Mouse (Mus musculus) limb, embryonic 13.5 days (tissue): Measurements from ENCODE around the gene Plcb4. TPM values are rescaled to one million over a fixed set of nuclear protein-coding genes. Genes with fewer than 3 reads are reported as not detected.

Source experiments
- ATAC-seq: fragments of 200-750 bp; cut with Nextera tagmentation; 2 replicates; pipeline ENCODE4 v1.8.0; 2017; ENCODE audit warnings: low read depth, moderate number of reproducible peaks, moderate TSS enrichment; ENCODE audit not compliant: low FRiP score
- H3K27ac ChIP-seq: fragments of 300-500 bp; sonication (generic); 2 replicates; pipeline ENCODE4 v1.5.1; 2015; ENCODE audit warnings: inconsistent platforms, mild to moderate bottlenecking, moderate library complexity
- H3K27me3 ChIP-seq: fragments of 300-500 bp; sonication (generic); 2 replicates; pipeline ENCODE4 v1.6.1; 2015; ENCODE audit warnings: mild to moderate bottlenecking, inconsistent platforms
- H3K36me3 ChIP-seq: fragments of 300-500 bp; sonication (generic); 2 replicates; pipeline ENCODE4 v1.6.1; 2015; ENCODE audit warnings: inconsistent platforms, mild to moderate bottlenecking, moderate library complexity
- H3K4me1 ChIP-seq: fragments of 300-500 bp; sonication (generic); 2 replicates; pipeline ENCODE4 v1.6.1; 2015; ENCODE audit warnings: inconsistent platforms
- H3K4me2 ChIP-seq: fragments of 300-500 bp; sonication (generic); replicated peaks from 2 replicates; pipeline ENCODE4 v1.6.1; 2015; ENCODE audit warnings: inconsistent platforms, mild to moderate bottlenecking, moderate library complexity
- H3K4me3 ChIP-seq: fragments of 300-500 bp; sonication (generic); 2 replicates; pipeline ENCODE4 v1.5.1; 2015; ENCODE audit warnings: moderate library complexity, mild to moderate bottlenecking, inconsistent platforms
- H3K9ac ChIP-seq: fragments of 300-500 bp; sonication (generic); 2 replicates; pipeline ENCODE4 v1.6.1; 2015; ENCODE audit warnings: mild to moderate bottlenecking, inconsistent platforms
- H3K9me3 ChIP-seq: fragments of 300-500 bp; sonication (generic); 2 replicates; pipeline ENCODE4 v1.6.1; 2016; ENCODE audit warnings: inconsistent platforms
- WGBS: fragments of 180-500 bp; shearing (Covaris S2); methylation state at CpG from one replicate; pipeline ENCODE4 v1.1.7; 2015; 5-methylcytosine and 5-hydroxymethylcytosine counted together
- polyA plus RNA-seq: library from polyadenylated mRNA; unstranded; fragments of >200 nt; fragmentation: Nextera tagmentation; extraction: Ambion mirVana; gene quantifications from 2 replicates; pipeline ENCODE4 v1.2.1, GENCODE M21; 2015

Gene Plcb4
- polyA plus RNA-seq, 1 experiment from 2014 or later: 19.1 TPM

DNA sequence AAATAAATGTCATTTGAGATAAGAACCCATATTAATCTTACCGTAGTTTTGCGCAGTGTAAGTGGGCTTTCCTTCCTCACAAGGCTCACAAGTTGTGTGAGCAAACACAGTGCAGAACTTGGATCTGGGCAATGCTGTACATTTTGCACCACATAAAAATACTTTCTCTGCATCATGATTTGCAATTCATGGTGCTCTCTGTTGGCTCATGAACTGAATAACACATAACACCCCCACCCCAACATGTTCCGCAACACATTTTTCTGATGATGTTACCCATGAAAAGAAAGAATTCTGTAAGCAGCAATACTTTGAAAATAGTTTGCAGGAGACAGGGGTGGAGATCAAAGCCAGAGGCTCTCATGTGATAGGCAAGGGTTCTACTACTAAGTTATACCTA is 174.9 kb downstream of the Plcb4 start:
- H3K4me3 ChIP-seq: no peak overlapping the region
- no peak overlapping the region for H3K4me2 ChIP-seq
- WGBS: 91% methylated on average over 3 of the region's 3 CpGs
- no peaks in the 10 kb centered on the region for H3K27me3 ChIP-seq
- H3K4me1 ChIP-seq: peaks cover 5% of the 10 kb centered on the region; the same call in 1 of the 2 replicates
- no peaks in the 10 kb centered on the region for H3K36me3 ChIP-seq
- no peak overlapping the region for H3K27ac ChIP-seq
- no peak overlapping the region for H3K9ac ChIP-seq
- no peak for ATAC-seq
- H3K9me3 ChIP-seq: no peaks in the 10 kb centered on the region

DNA sequence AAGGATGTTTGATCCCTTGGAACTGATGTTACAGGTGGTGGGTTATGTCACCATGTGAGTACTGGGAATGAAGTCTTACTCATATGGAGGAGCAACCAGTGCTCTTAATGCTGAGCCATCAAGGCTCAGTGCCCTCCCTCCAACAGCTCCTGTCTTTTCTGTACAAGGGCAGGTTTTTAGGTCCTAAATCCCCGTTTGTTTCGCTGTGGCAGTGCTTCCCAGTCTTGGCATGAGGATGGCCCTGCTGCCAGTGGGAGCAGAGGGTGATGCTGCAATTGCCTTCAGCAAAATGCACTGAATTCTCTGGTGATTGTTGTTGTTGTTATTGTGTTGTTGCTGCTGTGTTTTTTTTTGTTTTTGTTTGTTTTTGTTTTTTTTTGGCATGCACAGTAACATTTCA is 175.6 kb downstream of the Plcb4 start:
- H3K27ac ChIP-seq: no peak overlapping the region
- no peaks in the 10 kb centered on the region for H3K36me3 ChIP-seq
- H3K4me3 ChIP-seq: no peak overlapping the region
- no peak for ATAC-seq
- no peak overlapping the region for H3K9ac ChIP-seq
- H3K9me3 ChIP-seq: no peaks in the 10 kb centered on the region
- no peaks in the 10 kb centered on the region for H3K27me3 ChIP-seq
- H3K4me2 ChIP-seq: no peak overlapping the region
- peaks cover 4% of the 10 kb centered on the region; the same call in 1 of the 2 replicates for H3K4me1 ChIP-seq
- WGBS: 87% methylated on average over 2 of the region's 2 CpGs

DNA sequence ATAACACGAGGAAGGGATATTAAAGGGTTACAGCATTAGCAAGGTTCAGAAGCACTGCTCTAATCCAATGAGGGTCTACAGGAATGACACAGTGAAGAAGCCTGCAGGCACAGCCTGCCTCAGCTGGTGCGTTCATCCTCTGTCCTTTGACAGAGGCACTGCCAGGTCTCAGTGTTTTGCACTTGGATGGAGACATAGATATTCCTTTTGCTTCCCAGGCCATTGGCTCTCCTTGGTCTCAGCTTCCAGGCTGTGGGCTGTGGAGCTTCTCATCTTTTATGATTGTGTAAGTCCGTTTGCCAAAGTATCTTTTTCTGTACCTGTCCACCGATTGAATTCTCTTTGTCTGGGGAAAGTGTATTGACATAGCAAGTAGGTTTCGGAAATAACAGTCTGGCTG is 177.1 kb downstream of the Plcb4 start:
- Histone ChIP-seq H3K9ac (no peak overlapping the region), H3K9me3 (no peaks in the 10 kb centered on the region), H3K27ac (no peak overlapping the region), H3K4me2 (no peak overlapping the region), H3K4me3 (no peak overlapping the region), H3K27me3 (no peaks in the 10 kb centered on the region), H3K4me1 (no peaks in the 10 kb centered on the region), H3K36me3 (no peaks in the 10 kb centered on the region)
- 87% methylated on average over 5 of the region's 5 CpGs for WGBS
- ATAC-seq: no peak

DNA sequence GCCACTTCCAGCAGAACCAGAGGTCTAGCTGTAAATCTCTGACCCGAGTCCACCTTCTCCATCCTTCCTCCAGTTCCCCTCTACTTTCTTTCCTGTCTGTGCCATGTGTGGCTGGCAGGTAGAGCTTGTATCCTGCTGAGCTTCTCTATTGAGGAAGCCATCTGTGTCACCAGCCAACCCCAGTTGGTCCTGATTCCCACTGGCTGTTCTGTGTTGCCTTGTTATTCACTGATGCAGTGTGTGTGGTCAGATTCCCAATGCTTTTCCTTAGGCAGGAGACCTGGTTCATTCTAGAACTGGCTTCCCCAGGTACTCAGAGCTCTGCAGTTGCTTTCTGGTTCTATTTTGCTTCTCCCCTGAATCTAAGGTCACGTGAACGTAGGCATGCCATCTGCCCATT is 177.6 kb downstream of the Plcb4 start:
- Histone ChIP-seq H3K9ac (no peak overlapping the region), H3K4me2 (no peak overlapping the region), H3K27ac (no peak overlapping the region), H3K4me1 (no peaks in the 10 kb centered on the region), H3K4me3 (no peak overlapping the region), H3K27me3 (no peaks in the 10 kb centered on the region), H3K9me3 (no peaks in the 10 kb centered on the region), H3K36me3 (no peaks in the 10 kb centered on the region)
- ATAC-seq: no peak
- 82% methylated on average over 3 of the region's 3 CpGs for WGBS

DNA sequence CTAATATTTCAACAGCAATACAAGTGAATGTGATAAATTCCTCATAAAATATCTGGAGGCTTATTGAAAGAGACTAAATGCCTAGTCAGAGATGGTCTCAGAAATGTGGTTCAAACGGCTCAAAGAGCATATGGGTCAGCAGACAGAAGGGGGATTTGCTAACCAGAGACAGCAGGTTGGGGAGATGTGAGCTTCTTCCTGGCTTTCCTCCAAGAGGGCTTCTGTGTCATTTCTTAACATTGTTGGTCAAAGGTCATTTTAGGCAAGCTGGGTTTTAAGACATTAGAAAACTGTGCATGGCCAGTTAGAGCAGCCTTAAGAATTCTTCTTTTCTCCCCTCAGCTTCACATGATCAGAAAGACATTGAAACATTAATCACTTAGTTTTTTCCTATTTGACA is 178.9 kb downstream of the Plcb4 start:
- no peaks in the 10 kb centered on the region for H3K9me3 ChIP-seq
- no peaks in the 10 kb centered on the region for H3K36me3 ChIP-seq
- H3K4me1 ChIP-seq: no peaks in the 10 kb centered on the region
- no peak overlapping the region for H3K9ac ChIP-seq
- no peak overlapping the region for H3K4me3 ChIP-seq
- H3K27me3 ChIP-seq: no peaks in the 10 kb centered on the region
- no peak overlapping the region for H3K27ac ChIP-seq
- ATAC-seq: no peak
- WGBS: 83% methylated on average over 1 of the region's 1 CpGs
- no peak overlapping the region for H3K4me2 ChIP-seq

DNA sequence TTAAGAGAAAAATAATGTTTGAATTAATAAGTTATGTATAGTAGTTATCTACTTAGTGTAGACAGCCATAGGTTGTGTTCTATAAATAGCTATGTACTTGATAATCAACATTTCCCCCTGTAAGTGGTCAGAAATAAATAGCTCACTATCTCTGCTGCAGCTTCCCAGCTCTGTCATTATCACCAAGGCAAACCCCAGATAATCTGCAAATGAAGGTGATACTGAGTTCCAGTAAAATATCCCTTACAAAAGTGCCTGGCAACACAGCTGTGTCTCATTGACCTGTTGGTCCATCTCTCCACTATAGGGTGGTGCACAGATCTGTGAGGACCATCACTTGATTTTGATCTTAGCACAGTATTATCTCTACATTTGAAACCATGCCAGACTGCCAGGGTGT is 179.3 kb downstream of the Plcb4 start:
- ATAC-seq: no peak
- no peak overlapping the region for H3K9ac ChIP-seq

DNA sequence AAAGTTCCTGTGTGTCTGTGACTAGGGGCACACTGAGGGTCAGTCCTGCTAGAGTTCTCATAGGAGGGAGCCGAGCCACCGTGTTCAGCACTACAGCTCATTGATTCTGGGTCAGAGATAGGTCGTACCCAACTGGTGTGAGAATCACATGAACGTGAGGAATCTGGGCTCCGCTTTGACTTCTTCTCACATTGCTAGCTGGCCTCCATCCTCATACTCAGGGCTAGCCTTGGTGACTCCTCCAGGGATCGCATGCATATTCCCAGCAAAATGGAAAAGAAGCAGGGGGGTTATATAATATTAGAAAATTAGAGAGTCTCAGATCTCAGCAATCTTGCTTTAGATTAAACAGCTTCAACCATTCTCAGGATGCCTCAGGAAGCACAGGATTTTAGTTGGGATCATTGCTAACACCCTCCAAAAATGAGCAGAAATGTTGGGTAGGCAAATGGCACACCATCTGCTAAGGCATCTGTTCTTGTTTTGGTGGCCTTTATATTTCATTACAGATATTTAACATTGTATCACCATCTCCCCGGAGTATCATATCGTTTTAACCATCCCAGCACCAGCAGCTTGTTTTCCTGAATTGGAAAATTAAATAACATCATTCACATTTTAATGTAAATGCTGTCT is 180.0 kb downstream of the Plcb4 start:
- WGBS: 79% methylated on average over 8 of the region's 8 CpGs
- H3K27me3 ChIP-seq: no peaks in the 10 kb centered on the region
- H3K27ac ChIP-seq: no peak overlapping the region
- H3K4me3 ChIP-seq: no peak overlapping the region
- no peaks in the 10 kb centered on the region for H3K9me3 ChIP-seq
- ATAC-seq: no peak
- H3K4me2 ChIP-seq: no peak overlapping the region
- H3K36me3 ChIP-seq: no peaks in the 10 kb centered on the region
- H3K4me1 ChIP-seq: no peaks in the 10 kb centered on the region
- no peak overlapping the region for H3K9ac ChIP-seq

More for the DNA sequence above, 179.3 kb downstream of the Plcb4 start:
- Histone ChIP-seq H3K9me3 (no peaks in the 10 kb centered on the region), H3K4me1 (no peaks in the 10 kb centered on the region), H3K27ac (no peak overlapping the region), H3K4me3 (no peak overlapping the region), H3K36me3 (no peaks in the 10 kb centered on the region), H3K27me3 (no peaks in the 10 kb centered on the region), H3K4me2 (no peak overlapping the region)

DNA sequence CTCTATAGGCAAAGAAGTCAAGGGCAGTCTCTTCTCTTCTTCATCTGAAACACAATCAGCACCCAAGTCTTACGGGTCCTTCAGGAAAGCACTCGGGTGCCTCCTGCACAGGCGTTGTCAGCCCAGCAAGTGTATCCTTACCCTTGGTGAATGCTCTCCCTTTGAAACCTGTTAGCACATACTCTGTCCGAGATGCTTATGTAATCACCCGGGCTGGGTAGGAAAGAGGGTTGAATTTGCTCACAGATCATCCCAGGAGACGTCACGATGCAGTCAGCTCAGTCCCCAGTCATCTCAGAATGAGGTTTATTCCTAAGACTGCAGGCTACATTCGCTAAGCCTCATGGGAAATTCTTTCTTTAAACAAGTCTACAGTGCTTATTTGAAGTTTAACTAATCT is 184.9 kb downstream of the Plcb4 start:
- Histone ChIP-seq H3K27ac (no peak overlapping the region), H3K27me3 (no peaks in the 10 kb centered on the region), H3K4me3 (no peak overlapping the region), H3K9ac (no peak overlapping the region), H3K4me1 (no peaks in the 10 kb centered on the region), H3K4me2 (no peak overlapping the region), H3K9me3 (no peaks in the 10 kb centered on the region), H3K36me3 (no peaks in the 10 kb centered on the region)
- WGBS: 85% methylated on average over 8 of the region's 8 CpGs
- ATAC-seq: no peak

DNA sequence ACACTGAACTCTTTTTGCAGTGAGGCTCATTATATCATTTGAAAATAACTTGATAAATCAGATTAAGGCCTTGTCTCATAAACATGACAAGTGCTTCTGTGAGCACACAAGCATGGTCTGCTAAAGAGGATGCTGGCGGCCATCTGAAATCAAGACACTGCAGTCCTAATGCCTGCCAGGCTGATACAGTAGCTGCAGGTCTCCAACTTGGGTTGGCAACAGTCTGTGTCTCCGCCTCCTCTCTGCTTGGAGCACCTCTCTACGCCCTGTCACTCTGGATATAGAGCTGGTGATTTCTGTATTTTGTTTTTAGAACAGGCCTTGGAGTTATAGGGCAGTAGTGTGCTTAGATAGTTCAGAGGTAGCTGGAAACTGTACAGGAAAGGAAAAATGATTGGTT is 188.1 kb downstream of the Plcb4 start:
- Histone ChIP-seq H3K27me3 (no peaks in the 10 kb centered on the region), H3K27ac (no peak overlapping the region), H3K36me3 (no peaks in the 10 kb centered on the region), H3K9ac (no peak overlapping the region), H3K4me3 (no peak overlapping the region), H3K9me3 (no peaks in the 10 kb centered on the region), H3K4me2 (no peak overlapping the region), H3K4me1 (no peaks in the 10 kb centered on the region)
- WGBS: 93% methylated on average over 3 of the region's 3 CpGs
- ATAC-seq: no peak

DNA sequence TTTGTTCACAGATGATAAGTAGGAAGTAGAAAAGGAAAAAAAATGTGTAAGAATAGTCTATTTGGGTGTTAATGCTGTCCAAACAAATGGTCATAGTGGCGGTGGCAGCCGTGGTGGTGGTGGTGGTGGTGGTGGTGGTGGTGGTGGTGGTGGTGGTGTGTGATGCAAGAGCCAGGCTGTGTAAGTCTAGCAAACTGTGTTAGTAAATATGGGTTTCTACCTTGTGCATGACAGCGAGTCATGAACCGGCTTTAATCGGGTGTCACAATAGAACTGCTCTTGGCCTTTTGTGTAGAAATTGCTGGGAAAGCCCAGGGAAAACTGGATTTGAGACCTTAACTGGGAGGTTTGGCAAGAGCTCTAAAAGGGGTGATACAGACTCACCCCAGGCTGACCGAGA is 188.9 kb downstream of the Plcb4 start:
- H3K4me1 ChIP-seq: no peaks in the 10 kb centered on the region
- no peaks in the 10 kb centered on the region for H3K27me3 ChIP-seq
- no peak overlapping the region for H3K4me2 ChIP-seq
- 0 out of 2 replicates have a peak, but pooled peaks cover 2% of the 10 kb centered on the region for H3K9me3 ChIP-seq
- WGBS: 88% methylated on average over 6 of the region's 6 CpGs
- no peaks in the 10 kb centered on the region for H3K36me3 ChIP-seq
- no peak overlapping the region for H3K4me3 ChIP-seq
- no peak overlapping the region for H3K27ac ChIP-seq
- no peak overlapping the region for H3K9ac ChIP-seq
- no peak for ATAC-seq

DNA sequence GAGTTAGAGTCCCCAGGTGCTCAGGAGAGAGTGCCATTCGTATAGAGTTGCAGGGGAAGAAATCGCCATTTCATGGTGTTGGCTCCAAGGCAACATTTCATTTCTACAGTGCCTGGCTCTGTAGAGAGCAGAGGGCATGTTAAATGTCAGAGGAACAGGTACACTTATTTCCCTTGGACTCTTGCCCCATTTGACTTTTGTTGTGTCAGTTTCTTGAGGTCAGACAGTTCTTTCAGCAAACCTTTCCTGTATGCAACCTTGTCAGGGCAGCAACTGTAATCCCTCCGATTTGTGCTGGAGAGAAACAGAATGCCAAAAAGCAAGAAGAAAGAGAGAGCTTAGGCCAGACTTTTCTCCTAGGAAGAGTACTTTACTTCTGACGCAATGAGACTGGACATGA is 189.4 kb downstream of the Plcb4 start:
- Histone ChIP-seq H3K9me3 (0 out of 2 replicates have a peak, but pooled peaks cover 2% of the 10 kb centered on the region), H3K27me3 (no peaks in the 10 kb centered on the region), H3K27ac (no peak overlapping the region), H3K4me3 (no peak overlapping the region), H3K4me2 (no peak overlapping the region), H3K36me3 (no peaks in the 10 kb centered on the region), H3K4me1 (no peaks in the 10 kb centered on the region), H3K9ac (no peak overlapping the region)
- 72% methylated on average over 4 of the region's 4 CpGs for WGBS
- no peak for ATAC-seq

DNA sequence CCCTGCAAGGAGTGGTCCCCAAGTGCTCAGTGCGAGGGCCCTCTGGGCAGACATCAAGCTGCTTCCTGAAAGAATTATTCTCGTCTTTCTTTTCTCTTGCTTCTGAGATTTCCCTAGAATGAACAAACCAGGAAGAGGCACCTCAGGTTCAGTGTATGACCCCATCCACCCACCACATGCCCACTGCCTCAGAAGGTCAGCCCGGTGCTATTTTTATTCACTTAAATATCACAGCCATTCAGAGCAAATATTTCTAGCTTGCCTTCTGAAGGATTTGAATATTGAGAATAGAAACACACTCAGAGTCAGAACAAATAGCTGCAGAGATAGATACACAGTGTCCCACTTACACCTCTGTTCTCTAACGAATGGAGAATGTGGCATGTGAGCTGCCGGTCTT is 193.2 kb downstream of the Plcb4 start:
- Histone ChIP-seq H3K9ac (no peak overlapping the region), H3K9me3 (0 out of 2 replicates have a peak, but pooled peaks cover 2% of the 10 kb centered on the region), H3K4me3 (no peak overlapping the region), H3K27me3 (no peaks in the 10 kb centered on the region), H3K4me1 (peaks cover 12% of the 10 kb centered on the region), H3K36me3 (no peaks in the 10 kb centered on the region), H3K4me2 (no peak overlapping the region), H3K27ac (no peak overlapping the region)
- no peak for ATAC-seq
- 93% methylated on average over 5 of the region's 5 CpGs for WGBS

DNA sequence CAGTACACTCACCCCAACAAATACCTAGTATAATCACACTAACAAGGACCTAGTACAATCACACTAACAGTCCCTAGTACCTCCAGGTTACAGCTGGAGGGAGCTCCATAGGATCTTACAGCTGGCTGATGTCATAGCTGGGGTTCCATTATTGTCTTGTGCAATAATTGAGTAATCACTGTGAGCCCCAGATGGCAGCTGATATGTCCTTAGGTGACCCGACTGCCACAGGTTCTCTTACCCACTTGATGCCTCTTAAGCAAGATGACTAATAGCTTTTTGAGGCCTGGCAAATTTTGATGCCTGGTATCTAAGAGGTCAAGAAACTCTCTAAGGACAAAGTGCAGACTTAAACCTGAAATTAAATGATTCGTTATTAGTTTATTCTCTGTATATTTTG is 194.3 kb downstream of the Plcb4 start:
- Histone ChIP-seq H3K4me3 (no peak overlapping the region), H3K4me1 (peaks cover 12% of the 10 kb centered on the region), H3K9ac (no peak overlapping the region), H3K4me2 (no peak overlapping the region), H3K36me3 (no peaks in the 10 kb centered on the region), H3K27ac (no peak overlapping the region), H3K9me3 (0 out of 2 replicates have a peak, but pooled peaks cover 2% of the 10 kb centered on the region), H3K27me3 (no peaks in the 10 kb centered on the region)
- 88% methylated on average over 2 of the region's 2 CpGs for WGBS
- no peak for ATAC-seq
